Mouse (Mus musculus): ENCODE results near the gene Slco2b1.
"Not testable (repeated sequence)": the region's sequence is repeated elsewhere in the genome, so short reads cannot be mapped to it uniquely, and the experiment has no call there.

Gene Slco2b1

GRCm38 (mm10) chr7:99711166-99711565 lies at the start of gene Slco2b1:
TSS of gene Slco2b1 (minus strand) at chr7:99711340.
- no peak for DNase-seq (ENCODE audit: low read depth, low spot score)

- no peak for DNase-seq (ENCODE audit: low read depth, low spot score)
These were observed 28.1 kb upstream of the Slco2b1 start for GRCm38 (mm10) chr7:99739276-99739675.

GRCm38 (mm10) chr7:99735491-99735890 lies 24.4 kb upstream of the Slco2b1 start:
- DNase-seq (ENCODE audit: low read depth, low spot score): not testable (repeated sequence)

- no peak for DNase-seq (ENCODE audit: low read depth, low spot score)
These were observed 23.5 kb upstream of the Slco2b1 start for GRCm38 (mm10) chr7:99734612-99735011.

- DNase-seq (ENCODE audit: low read depth, low spot score): no peak
These were observed 18.8 kb upstream of the Slco2b1 start, which contains the start of gene Olfr520 for GRCm38 (mm10) chr7:99729973-99730372. TSS of gene Olfr520 (plus strand) at chr7:99730273.

- no peak for DNase-seq (ENCODE audit: low read depth, low spot score)
These were observed 5.4 kb upstream of the Slco2b1 start for GRCm38 (mm10) chr7:99716536-99716935.

DNA sequence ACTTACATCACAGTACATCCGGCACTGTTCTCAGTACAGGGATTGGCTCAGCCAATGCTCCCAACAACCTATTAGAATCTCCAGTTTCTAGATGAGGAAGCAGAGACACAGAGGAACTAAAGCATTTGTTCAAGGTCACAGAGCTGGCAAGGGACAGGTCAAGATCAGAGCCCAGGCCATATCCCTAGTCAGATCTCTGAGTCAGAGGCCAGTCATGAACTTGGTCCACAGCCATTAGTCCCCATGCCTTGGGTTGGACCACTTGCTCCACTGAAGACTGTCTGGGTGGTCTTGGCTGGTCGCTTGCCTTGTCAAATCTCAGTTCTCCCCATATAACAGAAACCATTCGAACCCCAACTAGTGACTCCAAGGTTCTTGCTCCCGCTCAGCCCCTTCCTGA lies 1.3 kb upstream of the Slco2b1 start:
- DNase-seq (ENCODE audit: low read depth, low spot score): no peak

- peak; percentile 41 for DNase-seq (ENCODE audit: low read depth, low spot score)
These were observed 664 bp downstream of the Slco2b1 start for GRCm38 (mm10) chr7:99710476-99710875.

- no peak for DNase-seq (ENCODE audit: low read depth, low spot score)
These were observed 1.1 kb downstream of the Slco2b1 start for GRCm38 (mm10) chr7:99709992-99710391.

- DNase-seq (ENCODE audit: low read depth, low spot score): no peak
These were observed 2.4 kb downstream of the Slco2b1 start for GRCm38 (mm10) chr7:99708750-99709149.

- DNase-seq (ENCODE audit: low read depth, low spot score): no peak
These were observed 2.8 kb downstream of the Slco2b1 start for GRCm38 (mm10) chr7:99708301-99708721.

- no peak for DNase-seq (ENCODE audit: low read depth, low spot score)
These were observed 3.5 kb downstream of the Slco2b1 start for GRCm38 (mm10) chr7:99707671-99708070.

- no peak for DNase-seq (ENCODE audit: low read depth, low spot score)
These were observed 4.0 kb downstream of the Slco2b1 start for GRCm38 (mm10) chr7:99707038-99707595.

DNA sequence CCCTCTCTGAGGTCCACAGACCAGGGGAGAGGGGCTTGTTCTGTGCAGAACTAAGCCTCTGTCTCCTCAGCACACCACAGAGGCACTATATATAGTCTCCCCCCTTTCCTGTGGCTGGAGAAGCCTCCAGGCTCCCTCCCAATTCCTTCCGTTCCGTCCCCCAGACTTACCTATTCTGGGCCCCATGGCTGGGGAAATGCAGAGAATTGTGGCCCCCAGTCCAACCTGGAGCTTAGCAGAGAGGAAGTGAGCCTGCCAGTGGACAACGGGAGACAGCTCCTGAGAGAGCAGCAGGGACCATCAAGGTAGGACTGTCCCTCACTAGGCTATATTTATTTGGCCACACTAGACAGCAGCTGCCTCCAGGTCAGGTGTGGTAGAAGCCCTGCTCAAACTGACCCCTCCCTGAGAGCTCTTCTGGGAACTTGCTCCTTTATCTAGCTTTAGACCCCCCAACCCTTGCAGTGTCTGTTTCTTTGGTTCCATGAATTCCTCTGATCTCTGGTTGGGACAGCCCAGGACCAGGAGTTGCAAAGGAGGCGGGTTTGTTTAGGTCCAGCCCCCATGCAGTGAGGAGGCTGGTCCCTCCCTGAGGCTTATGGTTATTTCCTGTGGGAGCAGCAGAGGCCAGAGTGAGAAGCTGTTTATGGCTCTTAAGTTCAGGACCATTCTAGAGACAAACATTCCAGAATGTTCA lies 4.7 kb downstream of the Slco2b1 start:
- no peak for DNase-seq (ENCODE audit: low read depth, low spot score)

DNA sequence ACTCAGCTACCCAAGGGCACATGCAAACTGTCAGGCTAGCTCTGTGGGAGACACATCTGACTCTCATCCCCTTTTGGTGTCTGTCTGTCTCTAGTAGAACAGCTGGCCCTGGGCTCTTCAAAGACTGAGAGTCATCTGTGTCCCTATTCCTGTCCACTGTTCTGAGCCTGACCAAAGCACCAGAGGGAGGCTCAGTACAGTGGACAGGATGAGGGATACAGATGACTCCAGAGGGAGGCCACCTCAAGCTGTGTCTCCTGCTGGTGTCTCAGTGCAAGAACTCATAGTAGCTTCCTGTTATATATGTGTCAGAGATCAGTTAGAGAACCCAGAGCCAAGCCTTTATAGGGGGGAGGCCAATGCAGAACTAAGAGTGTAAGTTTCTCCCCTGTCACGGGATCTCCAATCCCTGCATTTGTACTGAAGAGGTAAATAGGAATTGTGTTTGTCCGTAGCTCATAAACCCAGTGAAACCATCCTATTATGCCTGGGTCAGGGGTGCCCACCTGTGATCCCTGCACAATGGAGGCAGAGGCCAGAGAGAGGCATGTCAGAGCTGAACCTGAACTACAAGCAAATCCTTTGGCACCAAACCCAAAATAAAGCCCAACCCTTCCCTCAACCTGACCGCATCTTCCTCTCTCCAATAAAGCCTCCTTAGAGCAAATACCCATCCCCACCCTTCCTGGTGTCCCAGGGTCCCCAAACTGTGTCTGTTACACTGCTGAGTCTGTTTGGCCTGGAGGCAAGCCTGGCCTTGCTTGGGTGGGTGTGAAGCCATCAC lies 6.2 kb downstream of the Slco2b1 start:
- DNase-seq (ENCODE audit: low read depth, low spot score): no peak

DNA sequence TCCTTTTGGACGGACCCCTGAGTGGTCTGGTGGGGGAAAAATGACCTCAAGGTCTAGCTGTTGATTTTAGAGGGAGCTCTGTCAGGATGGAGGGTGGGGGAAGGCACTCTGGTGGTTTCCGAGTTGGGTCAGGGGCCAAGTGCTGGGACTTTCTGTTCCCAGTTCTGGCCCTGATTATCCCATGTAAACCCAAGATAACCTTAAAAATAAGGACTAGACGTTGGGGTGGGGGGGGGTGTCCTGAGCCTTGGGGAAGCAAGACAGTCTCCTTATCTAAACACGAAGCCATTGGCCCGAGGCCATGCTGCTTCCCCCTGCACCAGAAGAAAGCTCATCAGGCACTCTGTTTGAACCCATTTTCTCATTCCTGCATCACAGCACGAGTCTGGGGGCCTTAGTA lies 8.9 kb downstream of the Slco2b1 start:
- DNase-seq (ENCODE audit: low read depth, low spot score): no peak

GRCm38 (mm10) chr7:99700641-99701040 lies 10.5 kb downstream of the Slco2b1 start:
- DNase-seq (ENCODE audit: low read depth, low spot score): no peak

GRCm38 (mm10) chr7:99699709-99700151 lies 11.4 kb downstream of the Slco2b1 start:
- no peak for DNase-seq (ENCODE audit: low read depth, low spot score)

DNA sequence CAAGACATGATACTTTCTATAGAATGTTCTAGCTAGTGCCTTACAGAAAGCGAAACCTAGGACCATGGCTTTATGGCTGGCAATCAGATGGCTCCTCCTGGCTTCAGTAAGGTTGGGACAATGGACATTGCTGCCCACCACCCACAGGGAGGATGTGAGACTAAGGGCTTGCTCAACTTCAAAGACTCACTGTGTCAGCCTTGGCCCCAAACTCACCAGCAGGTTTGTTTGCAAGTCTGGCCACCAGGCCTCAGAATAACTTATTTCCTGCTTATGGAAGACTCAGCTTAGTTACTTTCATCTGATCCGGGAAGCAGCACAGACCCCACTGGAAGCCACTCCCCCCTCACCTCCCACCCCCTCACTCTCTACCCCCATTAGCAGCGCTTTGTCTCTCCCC lies 12.0 kb downstream of the Slco2b1 start:
- DNase-seq (ENCODE audit: low read depth, low spot score): no peak

- no peak for DNase-seq (ENCODE audit: low read depth, low spot score)
These were observed 12.6 kb downstream of the Slco2b1 start for GRCm38 (mm10) chr7:99698576-99698975.

- no peak for DNase-seq (ENCODE audit: low read depth, low spot score)
These were observed 15.6 kb downstream of the Slco2b1 start for GRCm38 (mm10) chr7:99695471-99696057.

GRCm38 (mm10) chr7:99694424-99694823 lies 16.7 kb downstream of the Slco2b1 start:
- DNase-seq (ENCODE audit: low read depth, low spot score): not testable (repeated sequence)
